Mouse (Mus musculus) erythroblast, embryonic 14.5 days (primary cell): ENCODE measurements around the gene Gm17657. TPM values are rescaled to one million over a fixed set of nuclear protein-coding genes. Genes with fewer than 3 reads are reported as not detected.

Experiments used
- H3K27me3 ChIP-seq: 2 replicates; pipeline ENCODE4 v1.6.1; 2012; ENCODE audit warnings: inconsistent platforms; ENCODE audit not compliant: control insufficient read depth
- H3K36me3 ChIP-seq: 2 replicates; pipeline ENCODE4 v1.6.1; 2012; ENCODE audit warnings: mild to moderate bottlenecking, inconsistent platforms; ENCODE audit not compliant: control insufficient read depth
- H3K4me1 ChIP-seq: 2 replicates; pipeline ENCODE4 v1.6.1; 2012; ENCODE audit warnings: inconsistent platforms; ENCODE audit not compliant: control insufficient read depth
- H3K4me3 ChIP-seq: replicated peaks from 2 replicates; pipeline ENCODE3; 2012; ENCODE audit warnings: moderate library complexity, mild to moderate bottlenecking, inconsistent platforms
- H3K9me3 ChIP-seq: 2 replicates; pipeline ENCODE4 v1.6.1; 2012; ENCODE audit warnings: low read length, inconsistent platforms, mixed read lengths; ENCODE audit not compliant: control insufficient read depth
- GATA1 ChIP-seq: IDR thresholded peaks from 2 replicates; pipeline ENCODE4 v1.6.1; 2012; ENCODE audit warnings: low read length, inconsistent platforms, mixed read lengths
- TAL1 ChIP-seq: IDR thresholded peaks from 3 replicates; pipeline ENCODE4 v1.6.1; 2012; ENCODE audit warnings: low read length, inconsistent platforms, mixed read lengths
- polyA plus RNA-seq: library from polyadenylated mRNA; stranded (reverse); fragments of >175 nt; gene quantifications from 2 replicates; pipeline ENCODE4 v1.2.3, GENCODE M21; 2012

Gene Gm17657
- polyA plus RNA-seq, 1 experiment: not detected

DNA sequence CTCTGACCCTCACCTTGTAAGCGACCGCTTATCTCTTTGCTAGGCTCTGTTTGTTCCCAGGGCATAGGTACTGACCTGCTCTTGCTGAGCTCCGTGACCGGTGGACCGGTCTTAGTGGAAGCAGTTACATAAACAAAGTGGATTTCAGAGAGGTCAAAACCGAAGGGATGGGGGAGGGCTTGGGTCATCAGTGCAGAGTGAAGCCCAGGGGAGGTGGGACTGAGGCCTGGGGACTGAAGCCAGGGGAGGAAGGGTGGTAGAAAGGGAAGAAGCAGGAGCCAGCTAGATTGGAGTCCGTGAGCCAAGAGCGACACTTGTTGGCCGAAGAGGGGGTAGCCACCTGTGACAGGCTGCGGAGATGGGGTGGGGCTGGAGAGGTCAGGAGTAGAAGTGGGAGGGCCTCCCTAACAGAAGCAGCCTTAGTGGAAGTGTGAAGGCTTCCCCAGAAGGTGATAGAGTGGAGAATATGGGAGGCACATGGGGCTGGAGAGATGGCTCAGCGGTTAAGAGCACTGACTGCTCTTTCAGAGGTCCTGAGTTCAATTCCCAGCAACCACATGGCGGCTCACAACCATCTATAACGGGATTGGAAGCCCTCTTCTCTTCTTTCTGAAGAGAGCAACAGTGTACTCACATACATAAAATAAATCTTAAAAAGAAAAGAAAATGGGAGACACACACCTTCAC, 36.3 kb downstream of the Gm17657 start:
- Histone ChIP-seq H3K4me3 (no peak overlapping the region), H3K4me1 (peaks cover 67% of the 10 kb centered on the region), H3K9me3 (no peaks in the 10 kb centered on the region), H3K27me3 (no peaks in the 10 kb centered on the region), H3K36me3 (no peaks in the 10 kb centered on the region; the same call in 1 of the 2 replicates)
- TF ChIP-seq TAL1: no peak
- no peak for TF ChIP-seq GATA1

DNA sequence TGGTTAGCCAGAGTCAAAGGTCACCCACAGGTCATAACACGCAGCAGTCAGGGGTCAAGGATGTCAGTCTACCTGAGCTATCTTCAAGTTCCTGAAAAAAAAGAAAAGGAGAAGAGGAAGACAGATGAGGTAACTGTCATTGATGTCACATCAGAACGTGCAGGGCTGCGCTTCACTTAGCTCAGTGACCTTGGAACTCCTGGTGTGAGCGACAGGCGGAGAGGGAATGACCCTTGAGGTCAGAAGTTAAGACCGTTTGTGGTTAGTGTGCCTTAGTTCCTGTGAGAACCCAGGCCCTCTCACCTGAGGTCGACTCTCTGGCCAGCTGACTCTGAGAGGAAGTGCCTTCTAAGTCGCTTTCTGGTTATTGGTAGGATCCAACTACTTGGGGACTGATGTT, 38.7 kb downstream of the Gm17657 start:
- no peak overlapping the region for H3K4me3 ChIP-seq
- no peaks in the 10 kb centered on the region for H3K9me3 ChIP-seq
- no peaks in the 10 kb centered on the region for H3K27me3 ChIP-seq
- TF ChIP-seq TAL1: no peak
- no peak for TF ChIP-seq GATA1
- H3K36me3 ChIP-seq: peaks cover 2% of the 10 kb centered on the region
- H3K4me1 ChIP-seq: peaks cover 83% of the 10 kb centered on the region

DNA sequence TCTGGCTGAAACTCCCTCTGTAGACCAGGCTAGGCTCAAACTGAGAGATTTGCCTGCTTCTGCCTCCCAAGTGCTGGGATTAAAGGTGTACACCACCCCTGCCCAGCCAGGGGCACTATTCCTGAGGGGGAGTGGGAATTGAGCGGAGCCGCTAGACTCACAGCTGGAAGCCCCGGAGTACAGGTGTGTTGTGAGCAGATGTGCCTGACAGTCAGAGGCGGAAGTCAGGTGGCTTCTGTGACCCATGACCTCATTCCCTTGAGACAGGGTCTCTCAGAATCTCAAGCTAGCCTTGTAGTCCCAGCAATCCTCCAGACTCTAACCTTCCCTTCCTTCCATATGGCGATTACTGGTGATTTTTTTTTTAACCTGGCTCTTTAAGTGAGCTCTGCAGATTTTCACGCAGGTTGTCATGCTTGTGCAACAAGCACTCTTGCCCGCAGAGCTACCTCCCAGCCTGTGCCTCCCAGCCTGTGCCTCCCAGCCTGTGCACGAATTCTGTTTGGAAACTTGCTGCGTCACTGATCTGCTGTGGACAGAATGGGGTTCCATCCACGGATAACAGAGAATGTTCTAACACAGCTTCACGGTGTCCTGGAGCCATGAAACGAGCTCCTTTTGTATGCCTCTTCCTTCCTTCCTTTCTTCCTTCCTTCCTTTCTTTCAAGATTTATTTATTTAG, 40.4 kb downstream of the Gm17657 start:
- TF ChIP-seq GATA1 (no peak), TAL1 (no peak)

DNA sequence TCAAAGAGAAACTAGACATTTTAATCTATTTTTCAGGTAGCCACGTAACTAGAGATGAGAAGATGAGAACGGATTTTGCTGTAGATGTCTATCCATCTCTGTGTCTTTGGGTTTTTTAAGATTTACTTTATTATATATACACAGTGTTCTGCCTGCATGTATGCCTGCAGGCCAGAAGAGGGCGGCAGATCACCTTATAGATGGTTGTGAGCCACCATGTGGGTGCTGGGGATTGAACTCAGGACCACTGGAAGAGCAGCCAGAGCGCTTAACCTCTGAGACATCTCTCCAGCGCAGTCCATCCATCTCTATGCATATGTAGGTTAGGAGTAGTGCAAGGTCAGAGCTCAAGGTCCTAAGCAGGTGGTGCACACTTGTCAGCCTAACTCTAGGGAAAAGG, 45.7 kb downstream of the Gm17657 start:
- Histone ChIP-seq H3K36me3 (peaks cover 9% of the 10 kb centered on the region), H3K4me1 (peaks cover 92% of the 10 kb centered on the region), H3K27me3 (no peaks in the 10 kb centered on the region), H3K9me3 (peaks cover 4% of the 10 kb centered on the region), H3K4me3 (peak overlapping the region; percentile 52)
- TF ChIP-seq GATA1 (no peak), TAL1 (no peak)

More for the DNA sequence above, 40.4 kb downstream of the Gm17657 start:
- Histone ChIP-seq H3K36me3 (peaks cover 4% of the 10 kb centered on the region), H3K4me3 (peak overlapping the region; percentile 31), H3K9me3 (peaks cover under 1% of the 10 kb centered on the region), H3K27me3 (no peaks in the 10 kb centered on the region), H3K4me1 (peaks cover 87% of the 10 kb centered on the region)

DNA sequence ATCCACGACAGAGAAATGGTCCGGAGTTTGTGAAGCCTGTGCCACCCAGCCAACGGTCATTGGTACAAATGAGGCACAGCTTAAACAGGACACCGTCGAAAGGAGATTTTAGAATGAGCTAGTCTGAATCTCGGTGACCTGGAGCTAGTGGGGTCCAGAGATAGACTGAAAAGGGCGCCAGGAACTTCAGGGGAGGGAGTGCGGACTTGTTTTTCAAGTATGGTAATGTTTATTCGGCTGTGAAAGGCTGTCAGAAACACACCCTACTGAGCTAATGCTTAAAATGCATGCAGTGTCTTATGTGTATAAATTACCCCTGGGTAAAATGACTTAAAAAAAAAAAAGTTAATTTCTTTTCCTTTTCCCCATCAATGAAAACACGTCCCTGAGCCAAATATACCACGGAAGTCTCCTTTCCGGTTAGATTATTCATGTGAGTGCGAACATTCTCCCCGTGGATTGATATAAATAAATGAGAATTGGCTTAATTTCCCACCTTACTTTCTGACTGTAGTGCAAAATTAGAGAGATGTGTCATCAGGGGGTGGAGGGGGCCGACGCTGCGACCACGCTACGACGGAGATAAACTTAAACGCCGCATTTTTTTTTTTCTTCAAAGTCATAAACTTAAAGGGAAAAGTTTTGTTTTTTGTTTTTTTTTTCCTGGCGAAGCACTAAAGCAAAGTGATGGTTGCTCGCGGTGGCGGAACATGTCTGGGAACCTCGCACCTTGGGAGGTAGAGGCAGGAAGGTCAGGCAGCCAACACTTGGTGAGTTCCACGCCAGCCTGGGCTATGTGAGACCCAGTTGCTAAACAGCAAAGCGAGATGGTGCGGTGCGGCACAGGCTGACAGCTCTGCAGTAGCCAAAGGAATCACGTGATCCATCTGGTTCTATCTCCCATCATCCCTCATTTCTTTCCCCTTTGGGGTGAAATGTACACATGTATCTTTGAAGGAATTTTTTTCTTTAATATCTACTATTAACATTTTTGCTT, 46.5 kb downstream of the Gm17657 start:
- no peak for TF ChIP-seq GATA1
- no peak for TF ChIP-seq TAL1
- peaks cover 92% of the 10 kb centered on the region for H3K4me1 ChIP-seq
- peaks cover 14% of the 10 kb centered on the region for H3K36me3 ChIP-seq
- no peaks in the 10 kb centered on the region for H3K27me3 ChIP-seq
- H3K9me3 ChIP-seq: peaks cover 4% of the 10 kb centered on the region
- peak overlapping the region; percentile 52 for H3K4me3 ChIP-seq

DNA sequence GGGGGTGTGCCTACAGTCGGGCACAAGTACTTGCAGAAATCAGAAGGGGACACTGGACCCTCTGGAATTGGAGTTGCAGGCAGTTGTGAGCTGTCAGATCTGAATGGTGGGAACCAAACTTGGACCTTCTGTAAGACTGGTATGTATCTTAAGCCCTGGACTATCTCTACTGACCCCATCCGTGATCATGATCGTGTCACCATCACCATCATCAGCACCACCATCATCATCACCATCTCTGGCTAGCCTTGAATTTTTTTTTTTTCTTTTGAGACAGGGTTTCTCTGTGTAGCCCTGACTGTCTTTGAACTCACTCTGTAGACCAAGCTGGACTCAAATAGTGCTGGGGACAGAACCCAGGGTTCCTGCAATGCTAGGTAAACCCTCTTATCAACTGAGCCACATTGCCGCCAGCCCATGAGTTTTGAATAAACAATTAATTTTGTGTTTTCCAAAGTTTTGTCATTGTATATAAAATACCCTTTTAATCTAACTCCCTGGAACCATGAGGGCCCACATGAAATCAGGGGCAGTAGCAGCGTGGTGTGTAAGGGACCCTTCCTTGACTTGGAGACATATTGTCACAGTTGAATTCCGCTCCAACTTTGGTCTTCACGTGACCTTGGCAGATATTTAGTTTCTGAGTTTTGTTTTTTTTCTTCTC, 47.3 kb downstream of the Gm17657 start:
- peaks cover 91% of the 10 kb centered on the region for H3K4me1 ChIP-seq
- peak; percentile 50; the same call in 2 of the 3 replicates for TF ChIP-seq TAL1
- 0 out of 2 replicates have a peak, but pooled peaks have one; percentile 20 for TF ChIP-seq GATA1
- H3K4me3 ChIP-seq: peak overlapping the region; percentile 52
- no peaks in the 10 kb centered on the region for H3K27me3 ChIP-seq
- peaks cover 4% of the 10 kb centered on the region for H3K9me3 ChIP-seq
- peaks cover 17% of the 10 kb centered on the region for H3K36me3 ChIP-seq

DNA sequence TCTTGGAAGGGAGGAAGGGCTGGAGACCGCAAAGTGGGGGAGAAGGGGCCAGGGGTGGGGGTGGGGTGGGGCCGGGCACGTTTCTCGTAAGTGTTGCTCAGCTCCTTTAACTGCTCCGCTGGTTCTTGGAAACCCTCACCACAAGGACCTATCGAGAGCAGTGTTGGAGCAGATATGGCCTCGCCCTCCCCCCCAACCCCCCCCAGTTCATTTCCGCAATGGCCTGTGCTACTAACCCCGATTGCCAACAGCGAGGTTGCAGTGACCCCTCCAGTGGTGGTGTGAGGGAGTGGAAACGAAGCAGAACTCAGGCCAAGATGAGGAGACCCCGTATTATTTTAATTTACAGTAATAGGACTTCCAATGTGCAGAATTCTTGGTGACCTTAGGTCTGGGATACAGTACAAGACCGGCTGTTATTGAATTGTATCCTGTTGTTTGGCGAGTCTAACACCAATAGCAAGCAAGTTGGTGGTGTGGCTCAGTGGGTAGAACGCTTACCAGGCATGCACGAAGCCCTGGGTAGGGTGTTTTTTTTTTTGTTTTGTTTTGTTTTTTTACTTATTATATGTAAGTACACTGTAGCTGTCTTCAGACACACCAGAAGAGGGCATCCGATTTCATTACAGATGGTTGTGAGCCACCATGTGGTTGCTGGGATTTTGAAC, 48.5 kb downstream of the Gm17657 start:
- Histone ChIP-seq H3K36me3 (peaks cover 27% of the 10 kb centered on the region), H3K9me3 (peaks cover 4% of the 10 kb centered on the region), H3K4me1 (peaks cover 94% of the 10 kb centered on the region), H3K27me3 (no peaks in the 10 kb centered on the region), H3K4me3 (peak overlapping the region; percentile 50)
- TF ChIP-seq TAL1 (no peak), GATA1 (no peak)

DNA sequence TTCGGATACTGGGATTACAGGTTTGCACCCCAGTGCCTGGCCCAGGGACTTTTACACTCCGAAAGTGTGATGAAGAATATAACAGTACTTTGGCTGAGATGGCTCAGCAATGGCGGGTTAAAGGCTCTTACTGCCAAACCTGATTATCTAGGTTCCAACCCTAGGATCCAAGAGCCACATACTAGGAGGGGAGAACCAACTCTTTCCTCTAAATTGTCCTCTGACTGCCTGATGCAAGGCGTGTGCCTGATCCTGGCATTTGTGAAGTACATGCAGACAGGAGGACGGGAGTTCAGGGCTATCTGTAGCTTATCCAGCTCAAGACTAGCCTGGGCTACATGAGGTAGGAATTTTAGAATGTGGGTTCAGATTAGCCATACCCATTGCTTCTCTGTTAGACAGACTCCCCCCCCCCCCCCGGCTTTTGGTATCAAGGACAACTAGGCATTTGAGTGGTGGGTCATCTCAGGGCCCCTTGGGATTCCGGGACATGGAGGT, 49.1 kb downstream of the Gm17657 start:
- Histone ChIP-seq H3K9me3 (peaks cover 4% of the 10 kb centered on the region), H3K4me1 (peaks cover 88% of the 10 kb centered on the region), H3K36me3 (peaks cover 32% of the 10 kb centered on the region), H3K4me3 (peak overlapping the region; percentile 50), H3K27me3 (no peaks in the 10 kb centered on the region)
- TF ChIP-seq GATA1 (no peak), TAL1 (no peak)
